Mouse (Mus musculus): Measurements from ENCODE around the gene Ift22.
"Not testable (repeated sequence)": the region's sequence is repeated elsewhere in the genome, so short reads cannot be mapped to it uniquely, and the experiment has no call there.

The Ift22 gene

GRCm38 (mm10) chr5:136905630-136906029 lies 2.3 kb upstream of the Ift22 start:
- peak in 1 of 2 experiments; percentile 38 for DNase-seq (ENCODE audit: low spot score in 2 of 2)

DNA sequence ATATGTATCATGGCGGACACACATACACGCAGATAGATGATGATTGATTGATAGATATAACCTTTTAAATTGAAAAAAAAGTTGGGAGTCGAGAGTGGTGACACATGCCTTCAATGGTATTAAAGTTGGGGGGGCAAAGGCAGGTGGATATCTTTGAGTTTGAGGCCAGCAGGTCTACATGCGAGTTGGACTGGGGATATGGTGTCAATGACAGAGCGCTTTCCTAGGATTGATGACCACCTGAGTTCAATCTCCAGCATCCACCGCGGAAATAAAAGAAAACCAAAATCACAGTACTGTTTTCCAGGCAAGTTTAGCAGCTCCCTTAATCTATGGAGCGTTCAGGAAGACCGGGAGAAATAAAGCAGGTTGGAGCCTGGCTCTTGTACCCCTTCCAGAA lies 363 bp upstream of the Ift22 start:
- no peak for DNase-seq (ENCODE audit: low spot score in 2 of 2)

DNA sequence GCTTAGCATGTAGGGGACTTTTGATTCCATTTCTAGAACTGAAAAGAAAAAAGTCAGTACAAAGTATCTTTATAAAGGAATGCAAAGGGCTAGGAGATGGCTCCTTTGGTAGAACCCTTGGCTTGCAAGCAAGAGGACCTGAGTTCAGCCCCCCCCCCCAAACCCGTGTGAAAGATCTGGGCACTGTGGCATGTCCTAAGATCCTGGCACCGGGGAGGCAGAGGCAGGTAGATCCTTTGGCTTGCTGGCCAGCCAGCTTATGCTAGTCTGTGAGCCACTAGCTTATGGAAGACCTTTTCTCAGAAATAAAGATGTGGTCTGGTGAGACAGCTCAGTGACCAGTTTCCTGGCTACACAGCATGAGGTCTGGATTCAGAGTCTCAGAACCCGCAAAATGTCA lies 6.2 kb downstream of the Ift22 start:
- no peak for DNase-seq (ENCODE audit: low spot score in 2 of 2)

GRCm38 (mm10) chr5:136917613-136918242 lies 9.8 kb downstream of the Ift22 start:
- DNase-seq (ENCODE audit: low spot score in 2 of 2): no peak

DNA sequence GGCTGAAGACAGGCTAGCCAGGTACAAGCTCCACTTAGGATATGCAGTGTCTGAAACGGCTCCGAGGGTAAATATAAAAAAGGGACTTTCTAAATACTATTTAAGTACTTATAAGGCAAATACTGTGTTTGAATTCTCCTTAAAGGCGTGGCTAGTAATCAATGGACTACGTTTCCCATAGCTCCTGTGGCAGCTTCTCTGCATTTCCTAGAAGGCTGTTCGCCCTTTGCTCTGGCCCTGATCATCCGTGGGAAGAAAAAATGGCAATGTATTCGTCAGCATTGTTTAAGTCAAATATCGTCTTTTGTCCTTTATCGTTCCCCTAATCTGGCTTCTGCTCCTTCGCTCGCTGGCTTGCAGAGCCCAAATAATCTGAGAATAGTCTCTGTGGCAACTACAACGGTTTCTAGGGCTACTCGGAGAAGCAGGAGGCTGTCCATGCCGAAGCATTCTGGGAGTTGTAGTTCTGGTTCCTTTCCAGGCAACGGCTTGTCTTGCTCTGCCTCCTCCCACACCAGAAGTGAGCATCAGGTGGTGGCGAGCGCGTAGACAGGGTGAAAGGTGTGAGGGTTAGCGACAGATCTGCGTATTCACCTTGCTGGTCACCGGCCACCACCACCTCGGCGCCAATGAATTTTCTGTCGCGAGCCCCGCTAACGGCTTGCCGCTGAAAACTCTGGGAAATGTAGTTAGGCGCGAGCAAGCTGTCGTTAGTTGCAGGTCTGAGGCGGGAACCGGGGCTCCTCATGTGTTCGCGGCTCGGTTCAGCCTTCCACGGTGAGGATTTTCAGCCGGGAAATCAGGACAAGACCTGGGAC lies 10.9 kb downstream of the Ift22 start:
- peak; percentile 24 to 50 for DNase-seq (ENCODE audit: low spot score in 2 of 2)

- DNase-seq (ENCODE audit: low spot score in 2 of 2): no peak
These were observed 11.8 kb downstream of the Ift22 start for GRCm38 (mm10) chr5:136919546-136920301.

- no peak for DNase-seq (ENCODE audit: low spot score in 2 of 2)
These were observed 14.9 kb downstream of the Ift22 start for GRCm38 (mm10) chr5:136922830-136923229.

DNA sequence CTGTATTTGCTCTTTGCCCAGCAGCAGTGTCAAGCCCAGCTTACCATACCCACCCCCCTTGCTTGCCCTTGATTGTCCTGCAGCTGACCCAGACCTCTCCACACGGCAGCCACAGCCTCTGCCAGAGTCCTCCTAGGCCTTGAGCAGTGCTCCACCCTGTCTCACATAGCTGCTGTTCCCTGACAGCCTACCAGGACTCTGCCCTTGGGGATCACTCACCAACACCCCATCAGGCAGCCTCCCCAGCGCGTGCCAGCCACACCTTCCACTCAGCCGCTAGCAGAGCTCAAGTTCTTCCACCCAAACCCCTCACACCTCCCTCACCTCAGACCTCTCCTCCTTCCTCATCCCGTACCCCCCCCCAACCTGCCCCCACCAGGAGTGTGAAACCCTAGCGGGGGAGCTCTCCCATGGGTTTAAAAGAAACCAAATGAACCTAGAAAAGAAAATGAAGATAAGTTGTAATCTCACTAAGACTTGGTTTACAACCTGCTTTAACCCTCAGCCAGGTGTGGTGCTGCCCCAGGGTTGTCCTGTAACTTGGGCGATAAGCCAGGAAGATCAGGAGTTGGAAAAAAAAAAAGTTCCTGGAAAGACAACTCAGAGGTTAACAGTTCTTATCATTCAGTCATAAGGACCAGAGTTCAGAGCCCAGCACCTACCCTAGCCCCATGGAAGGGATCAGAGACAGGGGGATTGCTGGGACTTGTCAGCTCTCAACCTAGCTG lies 16.0 kb downstream of the Ift22 start:
- no peak for DNase-seq (ENCODE audit: low spot score in 2 of 2)

- DNase-seq (ENCODE audit: low spot score in 2 of 2): peak; percentile 49 to 79
These were observed 21.1 kb downstream of the Ift22 start for GRCm38 (mm10) chr5:136929073-136929472.

- DNase-seq (ENCODE audit: low spot score in 2 of 2): no peak
These were observed 23.9 kb downstream of the Ift22 start for GRCm38 (mm10) chr5:136931896-136932295.

DNA sequence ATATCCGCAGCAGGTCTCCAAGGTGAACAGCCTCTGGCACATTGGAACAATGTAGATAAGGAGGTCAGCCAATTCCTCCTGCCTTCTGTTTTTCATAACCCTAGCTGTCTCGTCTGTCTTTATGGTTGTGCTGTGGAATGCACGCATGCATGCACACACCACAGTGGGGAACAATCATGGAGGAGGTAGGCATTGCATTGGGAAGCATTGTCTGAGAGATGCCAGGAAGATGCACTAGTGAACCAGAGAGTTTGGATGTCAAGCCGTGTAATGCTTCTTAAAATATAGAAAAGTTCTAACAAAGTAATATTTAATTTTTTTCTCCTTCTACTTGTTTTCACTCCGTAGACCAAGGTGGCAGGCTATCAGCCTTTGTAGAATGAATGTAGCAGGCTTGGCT lies 25.0 kb downstream of the Ift22 start:
- DNase-seq (ENCODE audit: low spot score in 2 of 2): no peak

DNA sequence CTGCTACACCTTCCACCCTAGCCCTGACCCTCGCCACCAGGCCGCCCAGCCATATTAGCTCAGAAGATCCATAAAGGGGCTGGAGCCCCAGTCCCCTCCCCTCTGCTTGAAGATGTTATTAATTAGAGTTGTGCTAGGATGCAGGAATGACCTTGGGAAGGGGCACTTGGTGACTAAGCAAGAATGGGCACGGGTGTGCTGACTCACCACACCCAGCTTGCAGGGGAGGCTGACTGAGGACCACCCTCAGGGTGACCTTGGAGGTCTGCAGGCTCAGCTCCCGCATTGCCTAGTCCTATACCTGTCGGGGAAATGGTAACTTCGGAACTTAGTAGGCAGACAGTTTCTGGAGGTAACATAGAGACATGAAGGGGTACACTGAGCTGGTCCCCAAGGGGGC lies 26.0 kb downstream of the Ift22 start:
- DNase-seq (ENCODE audit: low spot score in 2 of 2): no peak

DNA sequence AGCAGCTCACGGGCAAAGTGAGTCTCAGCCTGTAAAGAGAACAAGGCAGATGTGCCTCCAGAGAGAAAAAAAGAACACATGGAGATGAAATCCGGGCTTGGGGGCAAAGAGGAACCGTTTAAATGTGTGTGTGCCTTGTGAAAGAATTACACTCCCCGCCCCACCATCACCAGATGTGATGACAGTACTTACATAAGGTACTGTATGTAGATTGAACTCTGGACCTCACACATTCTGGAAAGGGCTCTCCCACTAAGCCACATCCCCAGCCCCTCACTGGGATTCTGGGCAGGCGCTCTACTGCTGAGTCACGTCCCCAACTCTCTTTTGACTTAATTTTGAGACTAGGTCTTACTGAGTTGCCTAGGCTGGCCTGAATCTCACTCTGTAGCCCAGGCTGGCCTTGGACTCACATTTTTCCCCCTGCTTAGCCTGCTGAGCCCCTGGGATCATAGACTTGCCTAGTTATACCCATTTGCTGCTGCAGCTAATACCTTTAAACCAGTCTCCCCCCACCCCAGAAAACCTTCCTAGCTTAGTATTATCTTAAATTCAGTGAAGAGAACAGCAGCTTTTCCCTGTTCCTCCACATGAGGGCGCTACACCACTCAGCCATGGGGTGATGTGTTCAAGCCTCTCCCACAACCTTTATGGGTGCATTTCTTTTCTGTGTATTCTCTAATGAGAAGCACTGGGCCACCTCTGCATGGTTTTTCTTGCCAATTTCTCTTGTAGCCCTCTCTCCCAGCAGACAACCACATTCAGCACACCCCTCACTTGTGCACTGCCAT lies 28.1 kb downstream of the Ift22 start:
- no peak for DNase-seq (ENCODE audit: low spot score in 2 of 2)

- no peak for DNase-seq (ENCODE audit: low spot score in 2 of 2)
These were observed 28.8 kb downstream of the Ift22 start for GRCm38 (mm10) chr5:136936750-136937149.

DNA sequence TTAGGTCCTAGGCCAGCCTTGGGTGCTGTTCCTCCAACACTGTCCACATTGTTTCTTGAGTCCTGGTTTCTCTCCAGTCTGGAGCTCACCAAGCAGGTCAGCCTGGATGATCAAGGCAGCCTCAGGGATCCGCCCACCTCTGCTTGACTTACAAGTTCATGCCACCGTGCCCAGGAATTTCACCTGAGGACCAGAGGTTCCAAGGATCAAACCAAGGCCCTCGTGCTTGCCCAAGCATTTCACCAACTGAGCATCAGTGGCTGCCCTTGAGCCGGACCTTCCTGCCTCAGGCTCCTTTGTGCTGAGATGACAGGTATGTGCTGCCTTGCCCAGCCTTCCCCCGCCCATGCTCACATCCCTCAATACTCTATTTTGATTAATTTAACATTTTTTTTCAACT lies 29.7 kb downstream of the Ift22 start:
- DNase-seq (ENCODE audit: low spot score in 2 of 2): no peak

GRCm38 (mm10) chr5:136939284-136939683 lies 31.3 kb downstream of the Ift22 start:
- DNase-seq (ENCODE audit: low spot score in 2 of 2): peak in 1 of 2 experiments; percentile 34

GRCm38 (mm10) chr5:136940029-136940428 lies 32.1 kb downstream of the Ift22 start:
- not testable (repeated sequence) for DNase-seq (ENCODE audit: low spot score in 2 of 2)

DNA sequence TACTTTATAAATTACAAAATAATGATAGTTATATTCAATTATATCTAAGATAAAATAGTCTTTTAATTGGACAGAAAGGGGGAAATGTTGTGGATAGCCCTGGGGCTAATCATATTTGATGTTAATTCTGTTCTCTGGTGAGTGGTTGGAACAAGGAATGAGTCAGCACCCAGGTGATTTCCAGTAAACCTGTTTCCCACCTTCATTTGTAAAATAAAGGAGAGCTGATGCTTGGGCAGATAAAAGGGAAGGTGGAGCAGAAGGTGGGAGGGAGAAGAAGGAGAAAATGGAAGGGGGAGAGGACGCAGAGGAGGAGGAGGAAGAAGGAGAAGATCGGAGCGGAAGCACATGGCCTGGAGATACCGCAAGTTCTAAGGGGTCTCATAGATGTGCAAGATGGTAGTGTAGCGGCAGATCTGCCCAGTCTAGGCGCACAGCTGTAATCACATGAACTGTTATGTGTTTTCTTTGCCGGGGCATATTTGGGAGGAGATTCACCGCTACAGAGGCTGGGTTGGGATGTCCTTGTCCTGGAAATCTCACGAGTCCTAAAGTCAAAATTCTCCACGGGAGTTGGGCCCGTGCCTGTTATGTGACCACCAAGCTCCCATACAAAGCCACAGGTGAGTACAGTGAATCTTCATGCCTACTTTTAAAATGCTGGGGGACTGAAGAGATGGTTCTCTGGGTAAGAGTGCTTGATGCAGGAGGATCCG lies 33.1 kb downstream of the Ift22 start:
- no peak for DNase-seq (ENCODE audit: low spot score in 2 of 2)

DNA sequence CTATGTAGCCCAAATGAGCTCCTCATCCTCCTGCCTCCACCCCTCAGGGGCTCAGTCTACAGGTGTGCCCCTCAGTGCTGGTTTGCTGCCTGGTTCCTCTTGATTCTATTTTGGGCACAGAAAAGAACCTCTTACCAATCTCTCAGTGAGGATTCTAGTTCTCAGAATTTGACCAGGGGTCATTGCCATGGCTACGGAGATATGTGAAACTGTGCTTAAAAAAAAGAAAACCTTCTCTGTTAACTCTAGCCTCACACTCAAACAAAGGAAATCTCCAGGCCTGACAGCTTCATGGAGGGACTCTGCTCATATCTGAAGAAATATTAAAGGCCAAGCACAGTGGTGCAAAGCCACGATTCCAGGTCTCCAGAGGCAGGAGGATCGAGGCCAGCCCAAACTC lies 34.8 kb downstream of the Ift22 start:
- no peak for DNase-seq (ENCODE audit: low spot score in 2 of 2)

DNA sequence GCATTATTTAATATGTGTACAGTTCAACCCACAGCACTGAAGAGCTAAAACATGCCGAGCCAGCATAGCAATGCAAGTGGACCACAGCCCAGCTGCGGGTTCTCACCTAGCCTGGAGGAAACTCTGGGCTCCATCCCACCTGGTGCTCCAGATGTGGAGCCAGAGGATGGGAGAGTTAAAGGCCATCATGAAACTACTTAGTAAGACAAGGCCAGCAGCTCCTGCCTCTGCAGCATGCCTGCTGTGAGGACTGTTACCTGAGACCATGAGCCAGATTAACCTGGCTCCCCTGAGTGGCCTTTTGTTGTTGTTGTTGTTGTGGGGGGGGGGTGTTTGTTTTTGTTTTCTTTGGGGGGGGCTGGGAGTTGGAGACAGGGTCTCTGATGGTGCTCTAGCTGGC lies 35.4 kb downstream of the Ift22 start:
- no peak for DNase-seq (ENCODE audit: low spot score in 2 of 2)
